Mouse (Mus musculus) bone marrow macrophage, adult 2 months (primary cell): ENCODE data around the gene Zfp968. TPM values are rescaled to one million over a fixed set of nuclear protein-coding genes. Genes with fewer than 3 reads are reported as not detected.
"Not testable (repeated sequence)": the region's sequence is repeated elsewhere in the genome, so short reads cannot be mapped to it uniquely, and the experiment has no call there.

Experiments
- H3K27ac ChIP-seq: 2 replicates; pipeline ENCODE4 v1.5.1; 2012; ENCODE audit warnings: low read depth, low read length; ENCODE audit not compliant: insufficient read depth
- H3K4me1 ChIP-seq: 2 replicates; pipeline ENCODE4 v1.6.1; 2012; ENCODE audit warnings: low read length; ENCODE audit not compliant: control insufficient read depth, insufficient read depth
- H3K4me3 ChIP-seq: 2 replicates; pipeline ENCODE4 v1.5.1; 2012; ENCODE audit warnings: mild to moderate bottlenecking, low read length, moderate library complexity; ENCODE audit not compliant: insufficient read depth
- polyA plus RNA-seq: library from polyadenylated mRNA; stranded (reverse); fragments of >200 nt; gene quantifications from 2 replicates; pipeline ENCODE4 v1.2.4, GENCODE M21; 2012; ENCODE audit not compliant: missing spikeins, insufficient read depth, insufficient read length

The Zfp968 gene
- 3.2 and 3.9 TPM in 2 replicates for polyA plus RNA-seq

GRCm38 (mm10) chr2:175372136-175372535 is at the start of gene Zfp968:
Gene Zfp968 (plus strand): TSS chr2:175372436.
- not testable (repeated sequence) for H3K4me1 ChIP-seq, H3K4me3 ChIP-seq, H3K27ac ChIP-seq

DNA sequence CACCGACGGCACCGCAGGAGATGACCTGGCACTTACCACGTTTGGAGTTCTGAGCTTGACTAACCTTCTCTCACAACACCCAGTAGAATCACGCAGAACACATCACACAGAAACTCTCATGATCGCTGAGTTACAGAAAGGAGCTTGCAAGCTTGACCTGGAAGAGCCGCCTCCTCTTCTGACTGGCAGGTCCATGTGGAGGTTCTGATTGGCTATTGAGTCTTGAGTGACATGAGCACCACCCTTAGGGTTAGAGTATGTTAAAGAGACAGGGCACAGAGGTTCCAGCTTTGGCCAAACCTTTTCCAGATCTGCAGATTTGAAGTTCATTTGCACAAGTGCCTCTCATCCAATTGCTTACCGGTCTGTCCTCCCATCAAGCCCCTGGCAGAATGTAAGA is 34.1 kb upstream of the Zfp968 start, which contains the start of gene Gm4631:
TSS of gene Gm4631 (minus strand) at position 101 of the 400 bp plus-strand sequence.
- not testable (repeated sequence) for H3K4me1 ChIP-seq, H3K4me3 ChIP-seq, H3K27ac ChIP-seq

Other genes with a start within 250 kb of the Zfp968 start
- gene Gm14399, start 230.4 kb upstream of the Zfp968 start, polyA plus RNA-seq = 9.1 and 24.8 TPM in 2 replicates
- gene Gm14443, start 196.6 kb upstream of the Zfp968 start, polyA plus RNA-seq = 0.43 and 0.74 TPM in 2 replicates
- 4.0 and 11.9 TPM in 2 replicates for gene Gm14391, start 165.5 kb upstream of the Zfp968 start, polyA plus RNA-seq
- 8.4 and 11.6 TPM in 2 replicates for gene Gm14440, start 97.3 kb upstream of the Zfp968 start, polyA plus RNA-seq
- 32.6 and 33.2 TPM in 2 replicates for gene Gm4631, start 34.2 kb upstream of the Zfp968 start, polyA plus RNA-seq
- 2.7 and 4.5 TPM in 2 replicates for gene Gm4724, start 63.4 kb downstream of the Zfp968 start, polyA plus RNA-seq
- gene Zfp965, start 97.5 kb downstream of the Zfp968 start, polyA plus RNA-seq = 12.8 and 26.8 TPM in 2 replicates